Mouse (Mus musculus): ENCODE measurements around the gene Plxnd1. TPM values are rescaled to one million over a fixed set of nuclear protein-coding genes. Genes with fewer than 3 reads are reported as not detected.

Plxnd1 gene
- polyA plus RNA-seq, 1 experiment: 7.0 TPM

DNA sequence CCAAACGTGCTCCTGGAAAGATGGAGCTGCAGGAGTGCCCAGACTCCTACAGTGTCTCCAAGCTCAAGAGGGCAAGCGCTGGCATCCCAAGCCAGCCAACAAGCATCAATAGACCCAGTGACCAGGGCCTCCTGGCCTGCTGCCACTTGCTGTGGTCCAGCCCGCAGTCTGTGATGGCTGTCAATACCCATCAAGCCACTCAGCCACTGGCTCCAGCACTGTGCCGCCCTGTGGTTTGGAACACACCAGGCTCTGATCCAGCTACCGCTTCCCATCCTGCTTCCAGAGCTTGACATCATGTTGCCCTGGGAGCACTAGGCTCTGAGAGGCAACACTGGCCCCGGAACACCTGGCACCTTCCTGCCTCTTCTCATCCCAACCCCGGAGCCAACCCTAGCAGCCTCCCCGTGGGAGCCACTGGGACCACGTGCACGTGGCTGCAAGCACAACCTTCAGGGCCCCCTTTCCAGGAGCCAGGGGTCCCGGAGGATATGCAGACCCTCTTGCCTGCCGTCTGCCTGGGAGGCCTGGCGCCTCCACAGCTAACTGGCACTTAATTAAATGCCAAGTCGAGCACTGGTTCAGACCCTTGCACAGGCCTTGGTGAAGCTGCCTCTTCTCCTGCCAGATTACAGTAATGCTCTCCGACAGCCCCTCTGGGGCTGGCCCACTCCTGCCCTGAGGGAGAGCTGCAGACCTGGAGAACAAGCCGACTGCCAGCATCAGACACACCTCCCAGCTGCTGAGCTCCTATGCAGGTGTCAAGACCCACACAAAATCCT is 20.7 kb downstream of the Plxnd1 start:
- TF ChIP-seq GATA1 (IDR thresholded peaks at IDR 0.05; ENCODE audit: low read length): no peak

DNA sequence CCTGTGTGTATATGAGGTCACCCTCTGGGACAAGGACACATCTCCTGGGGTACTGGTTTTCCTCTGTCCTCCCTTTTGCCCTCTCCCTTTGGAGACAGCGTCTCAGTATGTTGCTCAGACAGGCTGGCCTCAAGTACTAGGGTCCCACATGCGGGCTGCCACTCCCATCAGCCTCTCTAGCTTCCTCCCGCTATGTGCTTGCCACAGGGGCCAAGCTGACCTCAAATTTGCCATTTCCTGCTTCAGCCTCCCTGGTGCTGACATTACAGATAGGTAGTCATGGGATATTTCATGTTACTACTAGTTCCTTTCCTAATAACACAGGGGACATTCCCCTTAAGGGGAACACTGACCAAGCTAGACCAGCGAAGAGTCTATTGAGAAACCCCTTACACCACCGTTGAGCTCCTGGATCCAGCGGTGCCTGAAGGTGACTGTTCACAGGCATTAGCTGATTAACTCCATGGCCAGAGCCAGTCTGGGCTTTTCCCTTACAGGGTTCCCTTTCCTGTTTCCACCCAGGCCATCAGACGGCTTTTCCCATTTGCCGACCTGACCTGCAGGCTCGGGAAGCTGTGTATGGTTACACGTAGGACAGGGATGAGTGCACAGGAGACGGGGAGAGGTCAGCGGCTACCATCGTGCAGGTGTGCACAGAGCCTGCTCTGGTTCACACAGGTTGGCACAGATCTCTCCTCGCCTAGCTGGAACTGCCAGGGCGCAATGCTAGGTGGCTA is 21.5 kb downstream of the Plxnd1 start:
- no peak for TF ChIP-seq GATA1 (IDR thresholded peaks at IDR 0.05; ENCODE audit: low read length)

DNA sequence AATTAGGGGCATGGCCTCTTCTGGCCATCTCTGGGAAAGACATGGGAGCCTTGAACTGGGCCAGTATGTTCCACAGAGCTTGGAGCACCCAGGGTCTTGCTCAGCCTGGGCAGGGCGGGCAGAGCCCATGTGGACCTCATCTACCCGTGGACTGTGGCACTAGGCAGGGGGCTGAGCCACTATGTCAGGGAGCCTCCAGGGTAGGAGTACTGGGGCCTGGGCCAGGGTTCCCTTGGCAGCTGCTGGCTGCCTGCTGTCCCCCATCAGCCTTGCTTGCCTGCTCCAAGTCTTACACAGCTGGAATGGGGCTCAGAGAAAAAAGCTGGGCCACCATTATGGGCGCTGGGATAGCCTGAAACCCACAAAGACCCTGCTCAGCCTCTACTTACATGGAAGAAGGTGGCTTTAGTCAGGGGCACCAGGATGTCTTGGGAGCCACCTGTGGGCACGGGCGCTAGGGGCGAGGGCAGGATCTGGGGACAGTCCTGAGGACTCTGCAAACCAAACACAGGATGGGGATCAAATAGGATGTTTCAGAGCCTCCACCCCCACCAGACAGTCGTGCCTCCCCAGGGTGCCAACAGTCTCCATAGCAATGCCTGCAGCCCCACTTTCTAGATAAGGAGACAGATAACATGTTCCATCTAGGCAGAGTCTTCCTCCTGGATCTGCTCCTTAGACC is 22.6 kb downstream of the Plxnd1 start:
- TF ChIP-seq GATA1 (IDR thresholded peaks at IDR 0.05; ENCODE audit: low read length): no peak

DNA sequence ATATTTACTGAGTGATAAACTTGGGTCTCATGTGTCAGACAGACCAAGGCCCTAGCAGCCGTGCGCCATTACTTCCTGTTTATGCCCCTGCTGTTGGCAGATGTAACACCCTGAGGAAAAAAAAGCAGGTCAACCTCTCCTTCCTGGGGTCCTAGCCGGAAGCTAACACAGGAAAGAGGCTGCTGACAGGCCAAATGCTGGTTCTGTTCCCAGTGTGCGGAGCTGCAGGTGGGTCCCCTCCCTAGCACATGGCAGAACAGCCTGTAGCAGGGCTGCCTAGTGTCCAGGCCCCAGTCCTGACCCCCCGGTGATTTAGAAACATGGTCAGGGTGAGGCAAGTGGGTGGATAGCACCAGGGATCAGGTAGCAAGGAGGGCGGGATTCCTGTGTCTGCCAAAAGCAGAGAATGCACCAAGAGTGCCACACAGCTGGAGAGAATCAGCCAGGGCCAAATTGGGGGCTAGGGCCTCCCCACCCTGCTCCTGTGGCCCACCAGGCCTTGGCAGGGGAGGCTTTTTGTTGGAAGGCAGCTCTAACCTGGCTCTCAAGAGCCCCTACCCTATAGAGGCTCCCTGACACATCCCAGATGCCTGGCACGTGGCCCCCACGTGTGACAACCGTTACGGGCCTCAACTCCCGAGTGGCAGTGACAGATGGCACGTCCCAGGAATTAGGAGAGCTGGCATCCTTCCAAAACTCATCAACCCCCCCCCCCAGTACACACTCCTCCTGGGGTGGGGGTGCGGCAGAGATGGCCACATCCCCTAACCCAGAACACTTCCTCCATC is 23.3 kb downstream of the Plxnd1 start:
- TF ChIP-seq GATA1 (IDR thresholded peaks at IDR 0.05; ENCODE audit: low read length): no peak

DNA sequence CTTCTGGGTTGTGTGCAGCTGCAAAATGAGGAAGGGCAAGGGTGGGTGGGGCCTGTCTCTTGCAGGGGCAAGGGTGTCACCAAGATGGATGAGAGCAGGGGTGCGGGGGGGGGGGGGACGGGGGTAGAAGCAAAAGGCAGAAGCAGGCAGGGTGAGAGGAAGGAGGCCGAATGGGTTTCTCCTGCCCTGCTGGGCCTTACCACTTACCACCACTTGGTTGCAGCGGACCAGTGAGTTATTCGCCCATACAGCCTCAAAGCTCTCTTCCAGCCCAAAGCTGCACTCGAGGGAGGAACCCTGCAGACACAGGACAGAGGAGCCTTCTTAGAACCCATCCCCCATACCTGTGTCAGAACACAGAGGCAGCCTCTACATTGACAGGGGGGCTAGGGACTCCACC is 24.9 kb downstream of the Plxnd1 start:
- no peak for TF ChIP-seq GATA1 (IDR thresholded peaks at IDR 0.05; ENCODE audit: low read length)

DNA sequence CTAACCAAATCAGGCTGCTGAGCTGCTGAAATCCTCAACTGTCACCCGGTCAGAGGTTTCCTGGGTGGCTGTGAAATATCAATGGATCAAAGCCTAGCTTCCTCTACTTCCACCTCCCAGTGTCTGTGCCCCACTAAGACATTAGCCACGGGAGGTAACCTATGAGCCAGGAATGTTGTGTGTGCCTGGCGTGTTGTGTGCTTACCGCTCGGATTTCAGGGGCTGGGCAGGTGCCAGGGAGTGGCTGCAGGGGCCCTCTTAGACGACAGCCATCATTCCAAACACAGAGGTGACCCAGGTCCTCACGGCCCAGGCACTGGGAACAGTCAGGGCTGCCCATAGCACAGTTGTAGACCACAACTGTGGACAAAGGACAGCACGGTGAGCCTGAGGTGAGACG is 25.7 kb downstream of the Plxnd1 start:
- no peak for TF ChIP-seq GATA1 (IDR thresholded peaks at IDR 0.05; ENCODE audit: low read length)

DNA sequence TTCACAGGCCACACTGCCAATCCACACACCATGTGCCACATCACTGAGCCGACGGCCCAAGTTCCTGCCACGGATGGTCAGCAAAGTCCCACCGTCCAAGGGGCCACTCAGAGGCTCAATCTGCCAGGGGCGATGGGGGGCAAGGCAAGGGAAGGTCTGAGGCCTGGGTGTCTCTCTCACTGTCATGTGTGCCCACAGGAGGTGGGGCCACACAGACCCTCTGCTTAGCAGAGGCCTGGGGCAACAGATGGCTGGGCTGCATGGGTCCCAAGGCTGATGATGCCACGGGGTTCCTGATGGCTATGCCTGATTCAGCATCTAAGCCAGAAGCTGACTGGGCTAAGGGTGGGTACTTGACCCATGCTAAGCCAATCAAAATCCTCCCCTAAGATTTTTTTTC is 26.1 kb downstream of the Plxnd1 start:
- TF ChIP-seq GATA1 (IDR thresholded peaks at IDR 0.05; ENCODE audit: low read length): no peak

DNA sequence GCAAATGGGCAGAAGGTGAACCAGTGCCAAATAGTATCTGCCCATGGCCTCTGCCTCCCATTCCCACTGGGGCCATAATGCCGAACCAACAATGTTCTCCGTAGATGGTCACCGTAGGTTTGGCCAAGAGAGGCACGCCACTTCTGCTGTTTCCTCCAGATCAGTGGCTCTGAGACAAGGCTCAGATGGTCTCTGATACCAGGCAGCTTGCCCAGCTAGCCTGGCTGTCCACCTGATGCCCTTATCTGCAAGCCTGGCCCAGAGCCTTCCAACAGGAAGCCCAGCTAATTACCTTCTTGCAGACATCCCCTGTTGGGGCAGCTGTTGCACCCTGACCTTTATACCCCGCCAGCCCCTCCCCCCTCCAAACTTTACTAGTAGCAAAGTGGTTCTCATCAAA is 26.7 kb downstream of the Plxnd1 start:
- TF ChIP-seq GATA1 (IDR thresholded peaks at IDR 0.05; ENCODE audit: low read length): no peak

DNA sequence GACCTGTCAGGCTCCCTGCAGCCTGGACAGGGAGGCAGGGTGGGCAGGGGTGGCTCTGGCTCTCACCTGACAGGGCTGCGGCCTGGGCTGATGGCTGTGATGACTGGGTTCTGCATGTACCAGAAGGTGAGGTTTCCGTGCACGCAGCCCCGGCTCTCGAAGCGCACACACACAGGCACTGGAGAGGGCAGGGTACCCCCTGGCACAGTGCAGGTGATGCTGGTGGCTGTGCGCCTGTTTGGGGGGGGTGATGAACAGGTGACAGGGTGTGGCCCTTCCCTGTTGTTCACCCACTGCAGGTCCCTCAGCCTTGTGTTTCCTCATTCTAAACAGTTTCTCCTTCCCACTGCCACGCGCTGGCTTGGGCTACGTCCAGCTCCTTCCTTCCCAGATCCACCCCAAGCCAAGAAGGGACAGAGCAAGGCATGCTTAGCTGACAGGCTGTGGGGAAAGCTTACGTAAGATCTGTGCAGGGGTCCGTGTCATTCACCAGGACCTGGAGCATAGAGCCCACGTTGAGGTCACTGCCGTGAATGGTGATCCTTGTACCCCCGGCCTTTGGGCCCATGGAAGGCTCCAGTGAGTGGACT is 27.4 kb downstream of the Plxnd1 start:
- no peak for TF ChIP-seq GATA1 (IDR thresholded peaks at IDR 0.05; ENCODE audit: low read length)

DNA sequence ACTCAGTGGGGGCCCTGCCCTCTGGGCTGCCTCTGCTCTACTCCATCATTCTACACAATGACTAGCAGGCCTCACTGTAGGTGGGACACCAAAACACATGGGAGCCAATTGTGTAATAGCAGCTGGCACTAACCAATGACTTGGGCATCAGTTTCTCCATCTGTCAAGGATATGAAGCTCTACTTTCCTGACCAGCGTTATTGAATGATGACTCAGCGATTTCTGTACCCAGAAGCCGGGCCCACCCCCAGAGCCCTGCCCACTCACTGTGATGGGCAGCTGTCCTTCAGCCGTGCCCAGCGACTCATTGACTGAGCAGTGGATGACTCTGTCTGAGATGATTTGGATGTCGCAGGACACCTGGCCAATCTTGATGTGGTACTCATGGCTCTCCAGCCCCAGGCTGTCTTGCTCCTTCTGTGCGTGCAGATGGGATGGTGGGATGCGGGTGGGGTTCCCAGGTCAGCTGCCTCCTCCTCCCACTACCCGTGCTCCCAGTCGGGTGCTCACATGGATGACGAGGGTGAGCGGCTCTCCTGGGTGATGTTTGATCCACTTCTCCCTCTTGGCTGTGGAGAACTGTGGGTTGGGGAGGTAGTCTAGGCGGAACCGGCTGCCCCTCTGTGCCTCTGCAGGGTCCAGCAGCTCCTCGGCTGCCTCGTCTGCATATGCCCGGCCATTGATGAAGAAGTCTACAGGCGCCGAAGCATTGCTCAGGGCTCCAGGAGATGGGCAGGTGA is 28.4 kb downstream of the Plxnd1 start:
- no peak for TF ChIP-seq GATA1 (IDR thresholded peaks at IDR 0.05; ENCODE audit: low read length)

DNA sequence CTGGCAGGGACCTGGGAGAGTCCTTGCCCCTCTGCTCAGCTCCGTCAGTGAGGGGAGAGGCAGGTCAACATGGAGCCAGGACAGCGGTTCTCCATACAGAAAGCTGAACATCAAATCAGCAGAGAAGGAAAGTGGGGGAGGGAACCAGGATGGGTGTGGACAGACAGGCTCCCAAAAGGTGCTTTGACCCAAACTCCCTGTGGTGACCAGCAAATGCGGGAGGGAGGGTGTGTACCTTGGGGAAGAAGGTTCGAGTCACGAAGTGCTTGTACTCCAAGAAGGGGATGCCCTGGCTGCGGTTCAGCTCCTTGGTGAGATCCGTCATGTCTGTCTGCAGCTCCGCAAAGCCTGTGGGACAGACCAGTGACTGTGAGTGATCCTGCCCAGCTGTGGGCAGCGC is 31.1 kb downstream of the Plxnd1 start:
- no peak for TF ChIP-seq GATA1 (IDR thresholded peaks at IDR 0.05; ENCODE audit: low read length)

DNA sequence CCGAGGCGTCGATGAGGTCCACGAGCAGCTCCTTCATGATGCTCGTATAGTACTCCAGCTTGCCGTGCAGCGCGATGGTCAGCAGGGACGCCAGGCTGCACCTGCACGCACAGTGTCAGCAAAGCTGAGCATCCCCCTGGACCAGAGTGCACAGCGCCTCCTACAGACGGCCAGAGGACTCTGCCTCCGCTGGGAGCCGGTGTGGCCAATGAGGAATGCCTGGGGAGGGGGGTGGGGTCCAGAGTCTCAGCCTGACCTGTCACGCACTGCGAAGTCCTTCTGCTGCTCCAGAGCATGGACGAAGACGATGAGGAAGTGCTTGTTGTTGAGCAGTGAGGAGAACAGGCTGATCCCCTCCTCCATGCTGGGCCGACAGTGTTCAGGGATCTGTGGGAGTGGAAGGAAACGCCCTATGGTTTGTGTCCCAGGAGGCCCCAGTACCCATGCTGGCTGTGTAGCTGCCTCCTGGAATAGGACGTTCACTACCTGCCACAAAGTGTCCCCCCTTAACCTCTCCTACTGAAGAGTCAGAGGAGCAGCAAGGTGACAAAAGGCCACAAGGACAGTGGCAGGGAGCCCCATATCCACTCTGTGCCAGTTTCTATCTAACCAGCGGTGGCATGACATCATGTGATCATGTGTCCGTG is 32.2 kb downstream of the Plxnd1 start:
- TF ChIP-seq GATA1 (IDR thresholded peaks at IDR 0.05; ENCODE audit: low read length): no peak

DNA sequence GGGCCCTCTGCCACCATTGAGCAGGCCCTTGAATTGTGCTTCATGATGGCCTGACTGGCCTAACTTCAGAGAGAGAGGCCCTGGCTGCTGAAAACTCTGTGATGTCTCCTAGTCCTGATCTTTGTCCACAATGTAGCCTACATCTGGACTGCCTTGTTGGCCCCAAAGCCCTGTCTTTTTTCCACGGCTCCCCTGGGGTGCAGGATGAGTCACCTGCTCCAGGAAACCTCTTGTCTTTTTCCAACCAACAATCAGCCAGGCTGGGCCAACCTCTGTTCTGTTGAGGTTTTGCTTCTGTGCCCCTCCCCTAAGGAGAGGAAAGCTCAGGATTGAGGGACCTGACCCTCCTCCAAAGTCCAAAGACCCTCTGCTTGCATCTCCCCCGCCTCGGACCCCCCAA is 33.1 kb downstream of the Plxnd1 start:
- TF ChIP-seq GATA1 (IDR thresholded peaks at IDR 0.05; ENCODE audit: low read length): no peak

DNA sequence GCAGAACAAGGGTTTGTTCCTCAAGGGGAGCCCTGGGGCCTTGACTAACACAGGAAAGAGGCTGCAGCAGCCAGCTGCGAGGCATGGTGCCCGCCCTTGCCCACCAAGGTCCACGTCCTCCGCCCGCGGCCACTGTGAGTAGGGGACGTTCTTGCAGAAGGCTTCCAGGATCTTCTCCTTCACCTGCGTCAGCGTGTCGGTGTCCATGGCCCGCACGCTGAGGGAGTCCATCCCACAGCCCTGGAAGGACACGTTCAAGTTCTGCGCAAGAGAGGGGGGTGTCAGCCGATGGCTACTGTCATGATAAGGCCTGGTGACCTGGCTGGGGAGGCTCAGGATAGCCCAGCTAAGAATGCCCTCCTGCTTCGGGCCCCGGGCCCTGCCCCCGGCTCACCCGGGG is 34.5 kb downstream of the Plxnd1 start:
- TF ChIP-seq GATA1 (IDR thresholded peaks at IDR 0.05; ENCODE audit: low read length): no peak
